ENCODE assay signal across 18 mouse cellular contexts in the genomic region with DNA sequence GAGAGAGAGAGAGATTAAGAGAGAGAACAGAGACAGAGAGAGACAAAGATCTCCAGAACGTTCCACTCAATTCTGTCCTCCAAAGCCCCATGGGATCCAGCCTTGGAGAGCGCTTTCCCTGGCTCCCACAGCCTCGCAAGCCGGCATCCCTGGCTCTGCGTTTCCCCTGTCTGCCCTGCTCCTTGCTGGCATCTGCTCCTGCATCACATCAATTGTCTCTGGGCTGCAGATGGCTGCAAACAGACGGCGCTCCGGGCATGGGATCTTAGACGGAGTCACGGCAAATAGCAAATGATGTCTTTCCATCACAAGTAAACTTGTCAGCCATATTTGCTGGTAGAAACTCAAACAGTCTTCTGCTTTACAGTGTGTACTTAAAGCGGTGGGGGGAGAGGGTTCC.
DNase-seq lines count a peak whose midpoint lies in the region; ATAC-seq and TF ChIP-seq lines count a peak whose summit lies in the region.
"Had no signal": no experiment of that assay in that cellular context is flagged by ENCODE, and none has a peak within 500 bp of the region (broad histone marks: within the 10 kb centered on the region; RNA-seq: fewer than 3 reads in every experiment).

No protein-coding gene starts in this region.

- H3K4me2 ChIP-seq in heart, embryonic 13.5 days, result peak overlapping the region; percentile 18
- no peak overlapping the region for H3K4me2 ChIP-seq in stomach, postnatal 0 days (replicated peaks; ENCODE audit: low read depth)
- H3K4me2 ChIP-seq: embryonic facial prominence, embryonic 15.5 days; liver, embryonic 12.5 days had no signal

- H3K27ac ChIP-seq in heart, embryonic 13.5 days (replicated peaks), result no peak overlapping the region
- no peak overlapping the region for H3K27ac ChIP-seq in stomach, postnatal 0 days (replicated peaks)
- H3K27ac ChIP-seq: embryonic facial prominence, embryonic 15.5 days; liver, embryonic 12.5 days; midbrain, embryonic 10.5 days had no signal

- ATAC-seq in heart, embryonic 13.5 days (ENCODE audit: extremely low read depth, insufficient number of reproducible peaks, low FRiP score, low TSS enrichment), result no peak
- no peak for ATAC-seq in stomach, postnatal 0 days (ENCODE audit: low FRiP score, low TSS enrichment)
- ATAC-seq: activated CD4-positive, CD25-positive, alpha-beta regulatory T cell, adult 4 months; liver, embryonic 12.5 days had no signal

- H3K9me3 ChIP-seq in heart, embryonic 13.5 days, result no peaks in the 10 kb centered on the region
- no peaks in the 10 kb centered on the region for H3K9me3 ChIP-seq in stomach, postnatal 0 days (ENCODE audit: control insufficient read depth, low read length)
- H3K9me3 ChIP-seq: embryonic facial prominence, embryonic 15.5 days; liver, embryonic 12.5 days; midbrain, embryonic 10.5 days had no signal

- intact Hi-C loops in heart, postnatal 36 days (cut with DNase I), result no loop called here

- H3K36me3 ChIP-seq in heart, embryonic 13.5 days, result no peaks in the 10 kb centered on the region
- no peaks in the 10 kb centered on the region for H3K36me3 ChIP-seq in stomach, postnatal 0 days (ENCODE audit: control insufficient read depth, insufficient read depth, low read length)
- H3K36me3 ChIP-seq: embryonic facial prominence, embryonic 15.5 days; liver, embryonic 12.5 days; midbrain, embryonic 10.5 days had no signal

- 0 out of 2 replicates have a peak, but pooled peaks cover 8% of the 10 kb centered on the region for H3K27me3 ChIP-seq in heart, embryonic 13.5 days (replicated peaks)
- no peaks in the 10 kb centered on the region for H3K27me3 ChIP-seq in stomach, postnatal 0 days (ENCODE audit: control insufficient read depth, insufficient read depth, low read length)
- H3K27me3 ChIP-seq: embryonic facial prominence, embryonic 15.5 days had no signal

- peaks cover 36% of the 10 kb centered on the region for H3K4me1 ChIP-seq in heart, embryonic 13.5 days
- H3K4me1 ChIP-seq in stomach, postnatal 0 days (replicated peaks; ENCODE audit: control insufficient read depth, insufficient read depth), result no peaks in the 10 kb centered on the region
- H3K4me1 ChIP-seq: liver, embryonic 12.5 days had no signal

- H3K9ac ChIP-seq in heart, embryonic 13.5 days, result 0 out of 2 replicates have a peak overlapping the region, but pooled peaks have one; percentile 8
- H3K9ac ChIP-seq in stomach, postnatal 0 days (ENCODE audit: low read length), result no peak overlapping the region
- H3K9ac ChIP-seq: embryonic facial prominence, embryonic 15.5 days; liver, embryonic 12.5 days had no signal

- 45% methylated on average over 11 of the region's 11 CpGs for WGBS in heart, embryonic 13.5 days
- 32% methylated on average over 11 of the region's 11 CpGs for WGBS in stomach, postnatal 0 days

- TF ChIP-seq EP300 in stomach, postnatal 0 days (optimal IDR thresholded peaks at IDR 0.05), result no peak

- no peak for DNase-seq in heart, postnatal 36 days
- DNase-seq in right cerebral cortex, postnatal 4 days, result peak; percentile 22
- no peak for DNase-seq in right cerebral cortex, postnatal 25 days
- DNase-seq in cerebellum, postnatal 25 days, result peak; percentile 55 to 70
- peak; percentile 19 for DNase-seq in stomach, postnatal 0 days (ENCODE audit: low spot score)
- no peak for DNase-seq in gastrocnemius, adult 18-20 months (ENCODE audit: low spot score)
- DNase-seq in yolk sac, embryonic 10.5 days (ENCODE audit: low spot score), result no peak
- DNase-seq: adrenal gland, postnatal 36 days; heart, adult 18-20 months; heart, postnatal 4 days; kidney, adult 9 months; right cerebral cortex, postnatal 14 days had no signal

- no peak for TF ChIP-seq CTCF in stomach, postnatal 0 days (IDR thresholded peaks at IDR 0.05; ENCODE audit: low read depth)

- H3K4me3 ChIP-seq in heart, embryonic 13.5 days, result no peak overlapping the region
- no peak overlapping the region for H3K4me3 ChIP-seq in stomach, postnatal 0 days (ENCODE audit: low read depth, low read length)
- H3K4me3 ChIP-seq: embryonic facial prominence, embryonic 15.5 days; liver, embryonic 12.5 days; midbrain, embryonic 10.5 days; myocyte had no signal

Comparison
In these comparisons a context has a peak if more than half of its experiments do, and no peak if none do; other contexts are left out.
1. DNase-seq: peak in right cerebral cortex, postnatal 4 days (single experiment), cerebellum, postnatal 25 days (2 of 2) and stomach, postnatal 0 days (single experiment); none in heart, postnatal 36 days (0 of 2), right cerebral cortex, postnatal 25 days (single experiment), gastrocnemius, adult 18-20 months (single experiment) and yolk sac, embryonic 10.5 days (single experiment).